Mouse (Mus musculus) neural tube, embryonic 11.5 days (tissue): Measurements from ENCODE around the gene Syne3. TPM values are rescaled to one million over a fixed set of nuclear protein-coding genes. Genes with fewer than 3 reads are reported as not detected.

ENCODE experiments used
- ATAC-seq: fragments of 200-750 bp; cut with Nextera tagmentation; 2 replicates; pipeline ENCODE4 v1.8.0; 2017; ENCODE audit warnings: moderate number of reproducible peaks, mild to moderate bottlenecking, moderate TSS enrichment, moderate library complexity; ENCODE audit not compliant: insufficient read depth, low FRiP score, low TSS enrichment
- DNase-seq: peaks from one replicate; pipeline ENCODE4 v3.0.0-alpha.2; 2015; ENCODE audit warnings: low spot score
- H3K27ac ChIP-seq: fragments of 300-500 bp; sonication (generic); 2 replicates; pipeline ENCODE4 v1.5.1; 2014; ENCODE audit warnings: low read depth, mild to moderate bottlenecking, low read length
- H3K27me3 ChIP-seq: fragments of 300-500 bp; sonication (generic); 2 replicates; pipeline ENCODE4 v1.6.1; 2014; ENCODE audit warnings: mild to moderate bottlenecking, low read length, mixed read lengths; ENCODE audit not compliant: control insufficient read depth, insufficient read depth
- H3K36me3 ChIP-seq: fragments of 300-500 bp; sonication (generic); 2 replicates; pipeline ENCODE4 v1.6.1; 2014; ENCODE audit warnings: mild to moderate bottlenecking, low read length, moderate library complexity, mixed read lengths; ENCODE audit not compliant: control insufficient read depth, insufficient read depth
- H3K4me1 ChIP-seq: fragments of 300-500 bp; sonication (generic); 2 replicates; pipeline ENCODE4 v1.6.1; 2014; ENCODE audit warnings: low read length, mixed read lengths; ENCODE audit not compliant: control insufficient read depth, insufficient read depth
- H3K4me2 ChIP-seq: fragments of 300-500 bp; sonication (generic); 2 replicates; pipeline ENCODE4 v1.6.1; 2014; ENCODE audit warnings: low read depth, mild to moderate bottlenecking, moderate library complexity
- H3K4me3 ChIP-seq: fragments of 300-500 bp; sonication (generic); 2 replicates; pipeline ENCODE4 v1.5.1; 2014; ENCODE audit warnings: low read depth, low read length
- H3K9ac ChIP-seq: fragments of 300-500 bp; sonication (generic); 2 replicates; pipeline ENCODE4 v1.6.1; 2014; ENCODE audit warnings: mild to moderate bottlenecking, low read length
- H3K9me3 ChIP-seq: fragments of 300-500 bp; sonication (generic); 2 replicates; pipeline ENCODE4 v1.6.1; 2016; ENCODE audit warnings: low read length; ENCODE audit not compliant: control insufficient read depth
- WGBS: fragments of 180-500 bp; shearing (Covaris S2); extraction: QIAGEN DNeasy Blood & Tissue Kit; methylation state at CpG from one replicate; pipeline ENCODE4 v1.1.7; 2014; 5-methylcytosine and 5-hydroxymethylcytosine counted together
- polyA plus RNA-seq: library from polyadenylated mRNA; unstranded; fragments of >200 nt; fragmentation: Nextera tagmentation; extraction: Ambion mirVana; gene quantifications from 2 replicates; pipeline ENCODE4 v1.2.1, GENCODE M21; 2014

Gene Syne3
- 0.05 and 0.18 TPM in 2 replicates for polyA plus RNA-seq

DNA sequence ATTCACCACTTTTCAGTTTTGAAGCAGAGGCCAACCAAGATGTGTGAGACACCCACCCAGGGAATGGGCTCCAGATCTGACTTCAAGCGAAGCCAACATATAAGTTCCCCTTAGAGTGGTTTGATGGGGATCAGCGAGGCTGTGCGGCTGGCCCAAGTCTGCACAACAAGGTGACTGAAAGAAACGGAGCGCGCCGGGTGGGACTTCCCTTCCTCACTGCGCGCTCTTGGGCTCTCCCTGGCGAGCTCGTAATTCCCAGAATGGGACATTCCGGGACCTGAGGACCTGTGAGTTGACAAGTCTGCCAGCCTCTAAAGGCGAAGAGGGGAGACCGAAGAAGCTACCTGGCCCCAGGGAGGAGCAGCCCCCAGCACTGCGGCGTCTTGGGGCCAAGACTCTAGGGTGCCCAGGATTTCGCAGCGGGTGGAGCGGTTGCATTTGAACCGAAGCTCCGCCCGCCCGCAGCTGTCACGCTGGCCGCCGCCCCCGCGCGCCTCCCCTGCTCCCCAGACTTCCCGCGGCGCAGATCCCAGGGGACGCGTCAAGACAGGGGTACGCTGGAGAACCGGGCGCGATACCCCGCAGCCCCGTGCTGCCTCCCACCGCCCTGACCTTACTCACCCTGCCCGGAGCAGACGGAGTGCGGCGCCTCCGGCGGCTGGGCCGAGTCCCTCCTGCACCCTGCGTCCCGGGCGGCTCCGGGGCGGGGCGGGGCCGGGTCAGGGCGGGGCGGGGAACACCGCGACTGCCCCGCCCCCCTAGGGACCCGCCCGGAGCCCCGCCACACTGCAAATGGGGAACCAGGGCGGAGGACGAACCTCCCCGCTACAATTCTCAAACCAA, at the start of gene Syne3:
TSS of gene Syne3 (minus strand) at position 440 of the 843 bp plus-strand sequence.
- peaks cover 29% of the 10 kb centered on the region for H3K27me3 ChIP-seq
- WGBS, result under 1% methylated on average over 53 of the region's 66 CpGs
- DNase-seq, result peak; percentile 46
- H3K4me1 ChIP-seq, result peaks cover 7% of the 10 kb centered on the region
- H3K9ac ChIP-seq, result peak within 1 kb of the TSS; percentile 43
- no peaks in the 10 kb centered on the region for H3K36me3 ChIP-seq
- ATAC-seq, result peak; percentile 70
- H3K4me2 ChIP-seq, result peak within 1 kb of the TSS; percentile 76
- peak within 1 kb of the TSS; percentile 51 for H3K4me3 ChIP-seq
- H3K9me3 ChIP-seq, result no peaks in the 10 kb centered on the region
- no peak within 1 kb of the TSS for H3K27ac ChIP-seq

DNA sequence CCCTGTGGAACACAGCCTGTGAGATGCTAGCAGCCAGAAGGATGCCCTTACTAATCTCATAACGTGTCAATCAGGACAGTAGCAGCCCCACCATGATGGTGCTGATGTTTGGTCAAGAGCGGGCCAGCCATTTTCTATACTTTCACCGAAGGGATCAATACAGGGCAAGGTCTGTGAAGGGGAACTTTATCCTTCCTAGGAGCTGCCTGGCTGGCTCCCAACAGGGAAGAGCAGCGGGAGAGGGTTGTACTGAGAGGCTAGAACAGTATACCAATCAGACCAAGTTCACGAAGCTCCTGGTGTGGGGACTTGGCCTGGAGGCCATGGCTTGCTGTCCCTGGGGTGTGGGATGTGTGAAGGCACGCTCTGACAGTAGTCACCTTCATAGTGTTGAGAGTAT, 45.7 kb upstream of the Syne3 start:
- ATAC-seq (no peak), DNase-seq (no peak)
- Histone ChIP-seq H3K9ac (no peak overlapping the region), H3K9me3 (no peaks in the 10 kb centered on the region), H3K27me3 (no peaks in the 10 kb centered on the region), H3K4me1 (no peaks in the 10 kb centered on the region), H3K4me2 (no peak overlapping the region), H3K4me3 (no peak overlapping the region), H3K36me3 (no peaks in the 10 kb centered on the region), H3K27ac (no peak overlapping the region)
- WGBS, result 85% methylated on average over 6 of the region's 6 CpGs

DNA sequence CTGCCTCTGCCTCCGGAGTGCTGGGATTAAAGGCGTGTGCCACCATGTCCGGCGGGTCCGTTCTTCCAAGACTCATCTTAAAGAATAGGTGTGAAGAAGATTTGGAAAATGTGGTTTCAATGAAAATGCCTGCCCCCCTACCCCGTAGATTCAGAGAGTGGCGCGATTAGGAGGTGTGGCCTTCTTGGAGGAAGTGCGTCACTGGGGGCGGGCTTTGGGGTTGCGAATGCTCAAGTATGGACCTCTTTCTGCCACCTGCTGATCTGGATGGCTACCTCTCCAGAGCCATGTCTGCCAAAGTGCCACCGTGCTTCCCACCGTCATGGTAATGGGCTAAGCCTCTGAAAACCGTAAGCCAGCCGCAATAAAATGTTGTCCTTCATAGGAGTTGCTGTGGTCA, 44.4 kb upstream of the Syne3 start:
- H3K4me2 ChIP-seq, result no peak overlapping the region
- no peak for ATAC-seq
- H3K4me3 ChIP-seq, result no peak overlapping the region
- H3K4me1 ChIP-seq, result no peaks in the 10 kb centered on the region
- no peak overlapping the region for H3K27ac ChIP-seq
- H3K36me3 ChIP-seq, result no peaks in the 10 kb centered on the region
- 93% methylated on average over 15 of the region's 15 CpGs for WGBS
- DNase-seq, result no peak
- no peak overlapping the region for H3K9ac ChIP-seq
- no peaks in the 10 kb centered on the region for H3K27me3 ChIP-seq
- no peaks in the 10 kb centered on the region for H3K9me3 ChIP-seq

DNA sequence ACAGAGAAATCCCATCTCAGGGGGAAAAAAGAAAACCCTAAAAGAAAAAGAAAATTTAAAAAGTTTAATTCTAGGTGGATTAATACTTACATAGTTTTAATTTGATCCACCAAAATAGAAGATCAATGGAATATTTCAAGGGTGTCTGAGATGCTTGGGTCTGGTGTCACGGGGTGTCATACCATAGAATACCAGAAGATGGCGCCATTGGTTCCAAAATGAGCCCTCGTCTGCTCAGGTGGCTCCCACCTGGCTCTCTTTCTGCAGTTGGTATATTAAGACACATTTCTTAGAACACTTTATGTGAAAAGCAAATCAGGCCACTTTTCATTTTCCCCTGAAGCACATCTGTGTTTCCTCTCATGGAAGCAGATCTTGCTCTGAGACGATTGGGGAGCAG, 41.3 kb upstream of the Syne3 start:
- DNase-seq (peak; percentile 63), ATAC-seq (no peak)
- H3K27ac ChIP-seq, result no peak overlapping the region
- no peaks in the 10 kb centered on the region; the same call in 1 of the 2 replicates for H3K36me3 ChIP-seq
- no peaks in the 10 kb centered on the region for H3K27me3 ChIP-seq
- H3K9ac ChIP-seq, result no peak overlapping the region
- no peaks in the 10 kb centered on the region for H3K9me3 ChIP-seq
- no peaks in the 10 kb centered on the region for H3K4me1 ChIP-seq
- H3K4me3 ChIP-seq, result no peak overlapping the region
- WGBS, result 15% methylated on average over 4 of the region's 4 CpGs
- no peak overlapping the region for H3K4me2 ChIP-seq

DNA sequence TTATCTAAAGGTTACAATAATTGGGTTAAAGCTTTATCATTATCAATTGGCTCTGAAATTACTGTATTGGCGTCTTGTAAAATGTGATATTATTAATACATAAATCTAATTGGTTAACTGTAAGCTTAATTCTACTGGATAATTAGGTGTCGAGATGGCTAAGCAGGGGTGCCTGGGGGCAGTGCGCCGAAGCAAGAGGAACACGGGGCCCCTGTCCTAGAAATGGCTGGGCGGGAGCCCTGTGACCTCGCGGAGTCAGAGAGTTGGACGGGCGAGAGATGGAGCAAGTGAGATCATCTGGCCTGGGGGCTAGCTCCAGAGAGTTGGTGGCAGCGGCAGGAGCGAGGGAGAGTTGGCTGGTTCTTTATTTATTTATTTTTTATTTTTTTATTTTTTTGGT, 40.2 kb upstream of the Syne3 start:
- WGBS, result 82% methylated on average over 12 of the region's 12 CpGs
- ATAC-seq (no peak), DNase-seq (no peak)
- Histone ChIP-seq H3K9me3 (no peaks in the 10 kb centered on the region), H3K4me3 (no peak overlapping the region), H3K4me1 (no peaks in the 10 kb centered on the region), H3K27ac (no peak overlapping the region), H3K4me2 (no peak overlapping the region), H3K36me3 (no peaks in the 10 kb centered on the region; the same call in 1 of the 2 replicates), H3K27me3 (no peaks in the 10 kb centered on the region), H3K9ac (no peak overlapping the region)

DNA sequence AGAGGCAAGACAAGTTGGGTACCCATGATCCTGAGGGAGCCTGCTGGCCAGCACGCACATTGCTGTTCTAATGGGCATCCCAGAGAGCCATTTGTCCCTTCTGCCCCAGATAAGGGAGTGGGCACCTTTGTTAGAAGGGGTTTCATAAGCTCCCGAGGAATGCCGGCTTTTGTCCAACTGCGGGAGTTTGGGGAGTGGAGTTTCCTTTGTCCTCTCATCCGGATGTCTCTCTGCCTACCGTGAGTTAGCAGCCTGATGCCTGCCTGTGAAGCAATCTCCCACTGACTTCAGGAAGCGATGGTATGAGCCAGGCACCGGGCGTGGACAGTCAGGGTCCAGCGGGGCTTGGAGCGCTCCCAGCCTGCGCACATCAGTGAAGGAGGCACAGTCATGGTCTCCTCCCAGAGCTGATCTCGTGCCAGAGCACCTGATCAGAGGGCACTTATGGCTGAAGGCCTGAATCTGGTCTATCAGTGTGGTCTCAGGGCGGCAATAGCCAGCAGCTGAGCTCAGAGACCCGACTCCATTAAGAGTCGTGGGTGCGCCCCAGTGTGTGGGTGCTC, 38.8 kb upstream of the Syne3 start:
- Histone ChIP-seq H3K9ac (no peak overlapping the region), H3K27me3 (no peaks in the 10 kb centered on the region), H3K36me3 (no peaks in the 10 kb centered on the region; the same call in 1 of the 2 replicates), H3K27ac (no peak overlapping the region), H3K4me1 (no peaks in the 10 kb centered on the region), H3K4me3 (no peak overlapping the region), H3K9me3 (no peaks in the 10 kb centered on the region), H3K4me2 (no peak overlapping the region)
- DNase-seq (no peak), ATAC-seq (no peak)
- WGBS, result 86% methylated on average over 17 of the region's 17 CpGs

DNA sequence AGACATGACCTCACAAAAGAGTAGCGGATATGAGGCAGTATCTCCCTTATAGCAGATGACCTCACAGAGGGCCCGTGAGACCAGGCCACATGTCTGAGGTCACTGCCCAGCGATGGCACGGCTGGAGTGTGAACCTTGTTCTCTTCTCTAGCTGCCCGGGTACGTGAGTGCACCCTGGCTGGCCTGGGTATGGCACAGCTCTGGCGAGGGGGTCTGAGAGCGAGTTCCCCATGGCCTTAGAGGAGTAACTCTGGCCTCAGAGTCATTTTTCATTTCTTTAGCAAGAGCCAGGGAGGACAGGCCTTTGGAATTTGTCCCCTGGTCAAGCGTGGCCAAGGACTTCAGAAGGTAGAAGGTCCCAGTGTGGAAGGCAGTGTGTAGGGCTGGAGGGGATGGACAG, 35.2 kb upstream of the Syne3 start:
- no peak for ATAC-seq
- H3K4me3 ChIP-seq, result no peak overlapping the region
- no peak overlapping the region for H3K9ac ChIP-seq
- WGBS, result 89% methylated on average over 9 of the region's 9 CpGs
- H3K4me1 ChIP-seq, result no peaks in the 10 kb centered on the region
- peaks cover 2% of the 10 kb centered on the region; the same call in 1 of the 2 replicates for H3K36me3 ChIP-seq
- no peaks in the 10 kb centered on the region for H3K9me3 ChIP-seq
- no peaks in the 10 kb centered on the region for H3K27me3 ChIP-seq
- no peak overlapping the region for H3K27ac ChIP-seq
- no peak for DNase-seq
- H3K4me2 ChIP-seq, result no peak overlapping the region

DNA sequence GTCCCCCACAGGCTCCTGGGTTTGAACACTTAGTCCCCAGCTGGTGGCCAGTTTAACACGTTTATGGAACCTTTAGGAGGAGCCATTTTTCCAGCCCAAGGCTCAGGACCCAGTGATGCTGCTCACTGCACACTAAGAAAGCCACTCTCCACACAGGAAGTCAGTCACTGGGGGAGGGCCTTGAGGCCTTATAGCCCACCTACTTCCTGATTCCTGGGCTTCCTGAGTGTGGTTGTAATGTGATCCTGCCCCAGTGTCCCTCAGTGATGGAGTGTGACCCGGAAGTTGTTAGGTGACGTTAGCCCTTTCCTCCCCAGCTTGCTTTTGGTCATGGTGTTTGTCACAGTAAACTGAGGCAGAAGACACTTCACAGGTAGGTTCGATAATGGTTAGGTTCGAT, 33.5 kb upstream of the Syne3 start:
- Histone ChIP-seq H3K27me3 (no peaks in the 10 kb centered on the region), H3K9ac (no peak overlapping the region), H3K27ac (no peak overlapping the region), H3K4me3 (no peak overlapping the region), H3K4me1 (no peaks in the 10 kb centered on the region), H3K9me3 (no peaks in the 10 kb centered on the region), H3K4me2 (no peak overlapping the region), H3K36me3 (peaks cover 2% of the 10 kb centered on the region; the same call in 1 of the 2 replicates)
- ATAC-seq, result no peak
- no peak for DNase-seq
- 91% methylated on average over 5 of the region's 5 CpGs for WGBS

DNA sequence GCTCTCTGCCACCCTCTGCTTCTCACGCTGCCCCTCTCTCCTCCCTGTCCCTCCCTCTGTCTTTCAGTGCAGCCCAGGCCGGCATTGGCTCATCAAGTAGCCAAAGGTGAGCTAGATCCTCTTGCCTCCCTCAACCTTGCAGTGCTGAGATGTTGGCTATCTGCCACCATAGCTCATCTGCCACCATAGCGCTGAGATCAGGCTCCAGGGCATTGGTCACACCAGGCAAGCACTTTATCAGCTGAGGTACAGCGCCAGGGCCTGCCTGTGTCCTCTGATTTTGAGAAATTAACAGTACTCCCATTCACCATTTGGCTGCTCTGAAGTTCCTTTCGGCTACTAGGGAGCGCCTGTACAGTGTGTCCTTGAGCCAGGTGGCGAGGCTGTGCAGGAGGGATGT, 31.3 kb upstream of the Syne3 start:
- DNase-seq (no peak), ATAC-seq (no peak)
- Histone ChIP-seq H3K9ac (no peak overlapping the region), H3K9me3 (no peaks in the 10 kb centered on the region), H3K27ac (no peak overlapping the region), H3K27me3 (no peaks in the 10 kb centered on the region), H3K4me3 (no peak overlapping the region), H3K4me2 (no peak overlapping the region), H3K36me3 (peaks cover 2% of the 10 kb centered on the region; the same call in 1 of the 2 replicates), H3K4me1 (no peaks in the 10 kb centered on the region)
- 97% methylated on average over 7 of the region's 7 CpGs for WGBS
